Mouse (Mus musculus): ENCODE results near the gene Med18. TPM values are rescaled to one million over a fixed set of nuclear protein-coding genes. Genes with fewer than 3 reads are reported as not detected.

The Med18 gene
- total RNA-seq (2014; rRNA removed) (11.4 and 11.6 TPM in 2 replicates), polyA plus RNA-seq (2015; fragmentation: Nextera tagmentation; extraction: Ambion mirVana) (12.1 and 13.8 TPM in 2 replicates)

DNA sequence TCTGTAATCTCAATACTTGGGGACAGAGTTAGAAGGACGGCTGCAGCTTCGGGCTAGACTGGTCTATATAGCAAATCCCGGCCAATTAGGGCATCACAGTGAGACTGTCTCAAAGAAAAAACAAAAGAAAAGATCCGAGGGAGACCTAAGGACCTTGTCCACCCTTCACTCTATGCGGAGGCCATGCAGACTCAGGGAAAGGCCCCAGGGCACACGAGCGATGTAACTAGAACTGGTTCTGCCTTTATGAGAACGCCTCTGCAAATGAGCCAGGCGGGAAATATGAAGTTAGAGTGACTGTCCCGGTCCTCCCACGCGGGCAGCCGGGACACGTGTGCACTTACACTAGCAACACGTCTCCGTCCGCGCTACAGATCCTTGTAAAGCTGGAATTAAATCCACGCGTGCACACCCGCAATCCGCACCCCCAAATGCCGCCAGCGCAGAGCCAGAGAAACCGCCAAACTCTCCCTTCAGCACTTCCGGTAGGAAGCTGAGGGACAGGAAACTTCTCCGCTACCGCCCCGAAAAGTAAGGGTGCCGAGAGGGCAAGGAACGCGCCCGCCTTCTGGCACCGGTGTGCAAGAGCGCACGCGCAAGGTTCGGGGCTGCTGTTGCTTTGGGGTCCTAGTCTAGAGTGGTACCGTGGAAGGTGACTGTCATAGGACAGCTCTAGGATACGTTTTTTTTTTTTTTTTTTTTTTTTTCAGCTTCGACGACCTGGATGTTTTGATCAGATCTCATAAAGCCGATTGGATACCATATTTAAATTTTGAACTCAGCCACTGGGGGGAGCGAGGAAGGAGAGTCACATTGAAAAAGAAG is at the start of gene Med18:
Gene Med18 (minus strand): TSS at position 492 of the 825 bp plus-strand sequence.
- Histone ChIP-seq H3K4me1 (ENCODE audit: insufficient read depth, low read length) (peaks cover 7% of the 10 kb centered on the region), H3K27me3 (ENCODE audit: insufficient read depth, low read length) (no peaks in the 10 kb centered on the region), H3K9ac (replicated peaks; ENCODE audit: low read length) (peak within 1 kb of the TSS; percentile 78), H3K9me3 (ENCODE audit: low read length) (no peaks in the 10 kb centered on the region), H3K4me2 (ENCODE audit: low read depth, low read length) (peak within 1 kb of the TSS; percentile 87), H3K4me3 (ENCODE audit: low read length) (peak within 1 kb of the TSS; percentile 75), H3K27ac (peak within 1 kb of the TSS; percentile 66; the same call in 1 of the 2 replicates), H3K36me3 (ENCODE audit: insufficient read depth, low read length) (peaks cover 4% of the 10 kb centered on the region; the same call in 1 of the 2 replicates)
- peak; percentile 62 for TF ChIP-seq CTCF (IDR thresholded peaks at IDR 0.05; ENCODE audit: low read depth)
- DNase-seq (ENCODE audit: low spot score): peak; percentile 97
- WGBS: under 1% methylated on average over 44 of the region's 44 CpGs
- peak; percentile 94 for ATAC-seq

DNA sequence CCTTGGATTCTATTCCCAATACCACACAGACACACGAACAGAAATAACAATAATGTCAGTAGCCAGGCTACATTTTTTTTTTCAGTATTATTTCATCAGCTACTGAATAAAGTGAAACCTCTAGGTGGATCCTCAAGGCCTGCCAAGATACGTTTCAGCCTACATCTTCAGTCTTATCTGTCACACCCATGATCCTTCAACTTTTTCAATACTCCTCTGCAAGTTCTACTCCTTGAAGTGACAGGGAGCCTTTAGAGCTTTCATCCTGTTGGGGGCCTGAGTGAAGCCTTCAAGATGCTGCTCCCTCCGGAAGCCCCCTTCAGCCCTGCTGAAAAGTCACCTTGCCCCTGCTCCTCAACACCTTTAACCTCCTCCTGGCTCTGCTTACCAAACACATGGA is 48.4 kb upstream of the Med18 start:
- DNase-seq (ENCODE audit: low spot score): no peak
- Histone ChIP-seq H3K27me3 (ENCODE audit: insufficient read depth, low read length) (no peaks in the 10 kb centered on the region), H3K27ac (no peak overlapping the region), H3K4me2 (ENCODE audit: low read depth, low read length) (no peak overlapping the region), H3K9ac (replicated peaks; ENCODE audit: low read length) (no peak overlapping the region), H3K4me3 (ENCODE audit: low read length) (no peak overlapping the region), H3K9me3 (ENCODE audit: low read length) (no peaks in the 10 kb centered on the region), H3K4me1 (ENCODE audit: insufficient read depth, low read length) (0 out of 2 replicates have a peak, but pooled peaks cover 4% of the 10 kb centered on the region), H3K36me3 (ENCODE audit: insufficient read depth, low read length) (no peaks in the 10 kb centered on the region)
- no peak for TF ChIP-seq CTCF (IDR thresholded peaks at IDR 0.05; ENCODE audit: low read depth)
- no peak for ATAC-seq
- 76% methylated on average over 3 of the region's 3 CpGs for WGBS

DNA sequence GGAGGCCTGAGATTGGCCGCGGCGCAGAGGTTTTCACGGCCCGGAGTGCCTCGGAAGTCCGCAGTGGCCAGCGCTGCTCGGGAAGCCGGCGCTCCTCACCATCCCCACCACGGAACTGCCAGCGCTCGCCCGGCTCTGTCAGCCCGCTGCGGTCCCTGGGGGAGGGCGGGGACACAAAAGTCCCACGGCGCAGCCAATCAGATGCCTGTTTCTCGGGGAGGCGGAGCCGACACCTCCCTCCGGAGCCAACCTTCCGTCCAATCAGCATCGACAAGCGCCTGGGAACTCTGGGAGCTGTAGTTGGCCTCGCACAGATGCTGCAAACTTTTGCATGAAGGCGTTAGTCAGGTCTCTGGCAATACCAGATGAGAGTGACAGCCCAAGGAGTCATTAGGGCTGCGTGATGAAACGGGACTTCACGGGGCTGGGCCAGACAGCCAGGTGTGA is 46.7 kb upstream of the Med18 start, which contains the start of gene Sesn2:
Gene Sesn2 (minus strand): TSS at position 150 of the 447 bp plus-strand sequence.
- DNase-seq (ENCODE audit: low spot score) (peak; percentile 100), ATAC-seq (peak; percentile 93)
- H3K9me3 ChIP-seq (ENCODE audit: low read length): no peaks in the 10 kb centered on the region
- peak within 1 kb of the TSS; percentile 77 for H3K4me2 ChIP-seq (ENCODE audit: low read depth, low read length)
- H3K4me1 ChIP-seq (ENCODE audit: insufficient read depth, low read length): 0 out of 2 replicates have a peak, but pooled peaks cover 4% of the 10 kb centered on the region
- 0% methylated on average over 30 of the region's 32 CpGs for WGBS
- peak within 1 kb of the TSS; percentile 70 for H3K9ac ChIP-seq (replicated peaks; ENCODE audit: low read length)
- no peak for TF ChIP-seq CTCF (IDR thresholded peaks at IDR 0.05; ENCODE audit: low read depth)
- peak within 1 kb of the TSS; percentile 81 for H3K27ac ChIP-seq
- no peaks in the 10 kb centered on the region for H3K36me3 ChIP-seq (ENCODE audit: insufficient read depth, low read length)
- H3K4me3 ChIP-seq (ENCODE audit: low read length): peak within 1 kb of the TSS; percentile 91
- H3K27me3 ChIP-seq (ENCODE audit: insufficient read depth, low read length): no peaks in the 10 kb centered on the region

DNA sequence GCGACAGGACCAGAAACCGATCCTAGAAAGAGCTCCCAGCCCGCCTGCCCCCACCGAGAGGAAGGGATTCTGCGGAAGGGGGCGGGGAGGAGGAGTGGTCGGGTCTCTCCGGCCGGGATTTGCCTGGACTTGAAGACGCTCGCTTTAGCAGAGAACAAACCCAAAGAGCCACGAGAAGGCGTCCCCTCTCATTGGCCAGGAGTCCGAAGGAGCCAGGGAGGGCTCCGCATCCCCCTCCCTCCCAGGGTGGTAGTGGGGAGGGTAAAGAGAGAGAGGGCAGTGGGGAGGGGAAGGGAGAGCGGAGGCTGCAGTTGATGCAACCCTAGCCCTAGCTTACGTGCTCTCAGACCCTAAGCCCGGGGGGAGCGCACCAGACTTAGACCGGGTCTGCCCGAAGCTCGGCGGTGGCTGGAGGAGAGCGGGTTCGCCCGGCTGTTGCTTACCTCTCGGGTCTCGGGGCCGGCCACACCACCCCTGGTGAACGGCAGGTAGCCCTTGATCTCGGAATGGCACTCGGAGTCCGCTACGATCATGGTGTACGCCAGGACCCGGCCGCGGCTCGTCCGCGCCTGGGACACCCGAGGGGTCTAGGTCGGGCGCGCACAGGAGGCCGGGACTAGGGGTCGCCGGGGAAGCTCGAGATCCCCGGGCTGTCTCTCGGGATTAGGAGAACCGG is 46.0 kb upstream of the Med18 start:
- peak; percentile 88 for DNase-seq (ENCODE audit: low spot score)
- Histone ChIP-seq H3K27ac (peak overlapping the region; percentile 81), H3K9ac (replicated peaks; ENCODE audit: low read length) (peak overlapping the region; percentile 70), H3K4me2 (ENCODE audit: low read depth, low read length) (peak overlapping the region; percentile 77), H3K27me3 (ENCODE audit: insufficient read depth, low read length) (no peaks in the 10 kb centered on the region), H3K4me3 (ENCODE audit: low read length) (peak overlapping the region; percentile 91), H3K36me3 (ENCODE audit: insufficient read depth, low read length) (no peaks in the 10 kb centered on the region), H3K4me1 (ENCODE audit: insufficient read depth, low read length) (0 out of 2 replicates have a peak, but pooled peaks cover 4% of the 10 kb centered on the region), H3K9me3 (ENCODE audit: low read length) (no peaks in the 10 kb centered on the region)
- under 1% methylated on average over 50 of the region's 52 CpGs for WGBS
- ATAC-seq: peak; percentile 83
- no peak for TF ChIP-seq CTCF (IDR thresholded peaks at IDR 0.05; ENCODE audit: low read depth)

DNA sequence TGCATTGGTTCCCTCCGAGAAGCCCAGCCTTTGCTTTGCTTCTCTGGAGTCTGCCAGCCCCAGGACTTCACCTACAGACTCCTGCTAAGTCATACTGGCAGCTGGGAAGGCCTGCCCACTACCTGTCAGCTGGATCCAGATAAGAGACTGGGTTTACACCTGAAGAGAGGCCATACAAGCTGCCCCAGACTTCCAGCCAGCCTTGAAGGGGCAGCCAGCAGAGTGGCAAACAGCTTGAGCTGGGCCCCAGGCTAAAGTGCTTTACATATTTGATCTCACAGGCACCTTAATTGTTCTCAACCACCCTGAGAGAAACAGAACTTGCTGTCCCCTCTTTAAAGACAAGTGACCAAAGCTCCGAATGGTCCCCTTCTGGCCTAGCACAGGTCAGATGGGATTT is 43.5 kb upstream of the Med18 start:
- TF ChIP-seq CTCF (IDR thresholded peaks at IDR 0.05; ENCODE audit: low read depth): no peak
- no peaks in the 10 kb centered on the region for H3K36me3 ChIP-seq (ENCODE audit: insufficient read depth, low read length)
- H3K9ac ChIP-seq (replicated peaks; ENCODE audit: low read length): no peak overlapping the region
- H3K27ac ChIP-seq: no peak overlapping the region
- 0 out of 2 replicates have a peak, but pooled peaks cover 4% of the 10 kb centered on the region for H3K4me1 ChIP-seq (ENCODE audit: insufficient read depth, low read length)
- no peak for DNase-seq (ENCODE audit: low spot score)
- H3K4me3 ChIP-seq (ENCODE audit: low read length): no peak overlapping the region
- H3K9me3 ChIP-seq (ENCODE audit: low read length): no peaks in the 10 kb centered on the region
- H3K4me2 ChIP-seq (ENCODE audit: low read depth, low read length): no peak overlapping the region
- H3K27me3 ChIP-seq (ENCODE audit: insufficient read depth, low read length): no peaks in the 10 kb centered on the region
- 50% methylated on average over 2 of the region's 2 CpGs for WGBS
- ATAC-seq: no peak

DNA sequence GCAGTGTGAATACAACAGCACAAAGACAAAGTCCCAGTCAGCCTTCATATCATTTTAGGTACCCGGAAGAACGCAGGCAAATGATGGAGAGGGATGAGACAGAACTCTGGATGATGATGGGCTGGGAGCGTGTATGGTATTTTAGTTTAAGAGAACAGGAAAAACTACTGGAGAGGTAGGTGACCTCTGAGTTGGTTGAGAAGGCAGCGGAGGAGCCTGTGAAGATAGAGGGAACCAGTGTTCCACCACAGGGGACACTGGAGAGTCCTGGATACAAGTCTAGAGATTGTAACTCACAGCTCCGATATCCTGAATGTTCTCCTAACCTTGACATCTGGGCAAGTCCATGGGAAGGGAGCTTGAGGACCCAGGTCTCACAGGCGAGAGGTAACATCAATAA is 42.5 kb upstream of the Med18 start:
- 78% methylated on average over 6 of the region's 6 CpGs for WGBS
- no peak for DNase-seq (ENCODE audit: low spot score)
- TF ChIP-seq CTCF (IDR thresholded peaks at IDR 0.05; ENCODE audit: low read depth): no peak
- 0 out of 2 replicates have a peak, but pooled peaks cover 4% of the 10 kb centered on the region for H3K4me1 ChIP-seq (ENCODE audit: insufficient read depth, low read length)
- no peak overlapping the region for H3K27ac ChIP-seq
- no peak overlapping the region for H3K9ac ChIP-seq (replicated peaks; ENCODE audit: low read length)
- no peaks in the 10 kb centered on the region for H3K36me3 ChIP-seq (ENCODE audit: insufficient read depth, low read length)
- no peak for ATAC-seq
- H3K4me2 ChIP-seq (ENCODE audit: low read depth, low read length): no peak overlapping the region
- H3K27me3 ChIP-seq (ENCODE audit: insufficient read depth, low read length): no peaks in the 10 kb centered on the region
- no peak overlapping the region for H3K4me3 ChIP-seq (ENCODE audit: low read length)
- no peaks in the 10 kb centered on the region for H3K9me3 ChIP-seq (ENCODE audit: low read length)

All from hindbrain, postnatal 0 days (tissue).